Mouse (Mus musculus): ENCODE results near the gene Gm37240.

The Gm37240 gene

DNA sequence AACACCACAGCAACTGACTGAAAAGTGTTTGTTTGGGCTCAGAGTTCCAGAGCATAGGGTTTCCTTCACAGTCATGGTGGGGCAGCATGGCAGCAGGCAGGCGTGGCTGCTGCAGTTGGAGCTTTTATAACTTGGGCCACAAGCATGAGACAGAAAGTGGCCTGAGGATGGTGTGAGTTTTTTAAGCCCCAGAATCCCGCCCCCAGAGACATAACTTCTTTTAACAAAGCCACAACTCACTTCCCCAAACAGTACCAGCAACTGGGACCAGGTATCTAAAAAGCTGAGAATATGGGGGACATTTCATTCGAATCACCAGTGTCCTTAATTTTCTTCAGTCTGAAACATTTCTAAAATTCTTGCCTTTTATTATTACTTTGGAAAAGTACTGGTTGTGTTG, 1049.3 kb downstream of the Gm37240 start:
- in situ Hi-C loops (cut with MboI; ENCODE audit: unreplicated experiment in 2 of 2): no loop called here

DNA sequence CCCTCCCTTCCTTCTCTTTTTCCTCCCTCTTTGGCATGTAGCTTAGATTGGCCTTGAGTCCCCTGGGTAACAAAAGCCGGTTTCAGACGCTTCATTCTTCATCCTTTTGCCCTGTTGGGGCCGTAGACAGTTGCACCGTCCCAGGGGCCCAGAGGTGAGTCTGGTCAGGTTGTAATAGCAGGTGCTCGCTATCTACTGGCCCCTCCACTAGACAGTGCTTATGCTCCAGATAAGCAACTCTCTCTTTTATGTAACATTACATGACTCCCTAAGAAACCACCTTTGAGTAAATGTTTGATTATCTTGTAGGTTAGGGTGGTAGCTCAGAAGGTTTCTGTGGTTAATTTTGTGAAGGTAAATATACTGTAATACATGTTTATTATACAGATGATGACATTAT, 1051.3 kb downstream of the Gm37240 start:
- in situ Hi-C loops (cut with MboI; ENCODE audit: unreplicated experiment in 2 of 2): no loop called here

DNA sequence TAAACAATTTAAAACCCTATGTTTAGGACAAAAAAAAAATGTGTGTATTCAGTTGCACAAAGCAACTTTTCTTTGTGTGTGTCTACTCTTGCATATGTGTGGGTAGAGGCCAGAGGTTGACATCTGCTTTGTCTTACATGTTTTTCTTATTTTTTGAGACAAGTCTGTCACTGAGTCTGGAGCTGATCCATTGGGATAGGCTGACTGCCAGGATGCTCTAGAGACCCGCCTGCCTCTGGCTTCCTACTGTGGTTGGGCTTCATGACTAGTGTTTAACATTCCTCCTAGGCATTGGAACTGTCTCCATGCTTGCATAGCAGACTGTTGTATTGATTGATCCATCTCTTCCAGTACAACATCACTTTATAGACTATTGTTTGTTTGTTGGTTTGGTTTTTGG, 1058.0 kb downstream of the Gm37240 start:
- in situ Hi-C loops (cut with MboI; ENCODE audit: unreplicated experiment in 2 of 2): no loop called here

DNA sequence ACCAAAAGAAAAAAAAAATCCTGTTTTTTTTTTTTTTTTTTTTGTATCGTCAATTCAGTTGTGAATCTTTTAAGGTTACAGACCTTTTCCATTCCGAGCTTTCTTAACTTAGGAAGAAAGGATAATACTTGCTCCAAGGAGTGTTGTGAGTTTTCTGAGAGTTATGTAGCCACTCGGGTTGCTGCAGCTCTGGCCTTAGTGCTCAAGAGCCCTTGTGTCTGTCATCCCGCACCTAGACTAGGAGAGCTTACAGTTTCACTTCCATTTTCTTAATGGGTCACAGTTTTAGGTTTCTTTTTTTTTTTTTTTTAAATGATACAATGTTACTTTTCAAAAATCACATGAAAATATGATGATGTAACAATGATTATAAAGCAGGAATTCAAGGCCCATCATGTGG, 1059.7 kb downstream of the Gm37240 start:
- in situ Hi-C loops (cut with MboI; ENCODE audit: unreplicated experiment in 2 of 2): no loop called here

DNA sequence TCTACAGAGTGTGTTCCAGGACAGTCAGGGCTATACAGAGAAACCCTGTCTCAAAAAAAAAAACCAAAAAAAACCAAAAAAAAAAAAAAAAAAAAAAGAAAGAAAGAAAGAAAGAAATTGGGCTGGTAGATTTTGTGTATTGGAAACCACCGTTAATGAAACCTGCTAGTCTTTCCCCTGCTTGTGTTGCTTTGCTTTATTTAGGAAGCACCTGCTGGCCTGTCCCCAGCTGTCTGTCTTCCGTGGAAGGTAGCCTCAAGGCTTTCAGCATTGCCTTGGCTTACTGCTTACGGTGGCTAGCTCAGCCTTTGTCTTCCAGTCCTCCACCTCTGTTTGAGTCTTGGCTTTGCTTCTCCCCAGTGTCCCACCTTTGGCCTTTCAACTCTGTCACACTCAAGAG, 1060.4 kb downstream of the Gm37240 start:
- in situ Hi-C loops (cut with MboI; ENCODE audit: unreplicated experiment in 2 of 2): no loop called here

DNA sequence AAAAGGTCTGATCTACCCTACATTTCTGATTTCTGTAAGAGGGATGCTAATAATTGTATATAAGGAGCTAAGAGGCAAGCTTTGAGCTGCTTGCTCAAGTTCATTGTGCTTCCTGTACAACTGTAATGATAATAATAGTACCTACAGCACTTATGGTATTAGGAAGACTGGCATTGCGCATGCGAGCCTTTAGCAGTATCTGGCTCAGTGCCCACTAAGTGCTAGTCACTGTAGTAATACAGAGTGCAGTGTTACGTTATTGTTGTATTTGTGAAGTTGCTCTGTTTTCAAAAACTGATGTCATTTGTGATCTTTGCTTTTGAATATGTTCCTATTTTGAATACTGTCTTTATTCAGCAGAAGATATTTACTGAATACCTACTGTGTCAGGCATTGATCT, 1060.9 kb downstream of the Gm37240 start:
- in situ Hi-C loops (cut with MboI; ENCODE audit: unreplicated experiment in 2 of 2): no loop called here

DNA sequence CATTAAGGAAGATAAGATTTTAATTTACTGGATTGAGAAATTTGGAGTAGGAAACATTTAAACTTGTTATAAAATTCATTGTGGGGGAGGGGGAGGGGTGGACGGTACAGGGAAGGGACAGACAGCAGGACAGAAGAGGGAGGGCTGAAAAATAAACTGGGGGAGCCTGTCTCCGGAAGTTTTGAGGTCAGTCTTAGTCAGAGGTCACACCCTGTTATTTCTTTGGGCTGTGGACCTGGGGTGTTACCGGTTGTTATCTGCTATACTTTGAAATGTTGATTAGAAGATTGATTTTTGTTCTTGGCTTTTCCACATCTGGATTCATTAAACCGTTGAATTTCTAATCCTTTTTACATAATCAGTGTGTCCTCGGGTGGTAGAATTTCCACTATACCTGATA, 1061.3 kb downstream of the Gm37240 start:
- in situ Hi-C loops (cut with MboI; ENCODE audit: unreplicated experiment in 2 of 2): no loop called here

DNA sequence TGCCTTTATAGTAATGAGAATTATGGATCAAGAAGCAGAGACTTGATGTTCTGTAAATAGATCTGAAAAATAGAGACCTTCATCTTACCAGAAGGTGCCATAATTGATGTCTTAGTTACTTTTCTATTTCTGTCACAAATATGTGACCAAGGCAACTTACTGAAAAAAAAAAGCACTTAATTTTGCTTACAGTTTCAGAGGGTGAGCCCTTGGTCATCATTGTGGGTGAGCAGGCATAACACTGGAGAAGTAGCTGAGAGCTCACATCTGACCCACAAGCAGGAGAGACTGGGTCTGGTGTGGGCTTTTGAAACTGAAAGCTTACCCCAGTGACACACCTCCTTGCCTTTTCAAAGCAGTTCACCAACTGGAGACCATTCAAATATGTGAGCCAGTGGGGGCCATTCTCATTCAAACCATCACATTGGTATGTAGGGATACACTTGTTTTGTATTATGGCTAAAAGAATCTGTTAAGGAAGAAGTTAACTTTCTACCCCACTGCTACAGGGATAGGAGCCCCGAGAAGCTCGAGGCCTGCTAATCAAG, 1066.6 kb downstream of the Gm37240 start:
- in situ Hi-C loops (cut with MboI; ENCODE audit: unreplicated experiment in 2 of 2): no loop called here

DNA sequence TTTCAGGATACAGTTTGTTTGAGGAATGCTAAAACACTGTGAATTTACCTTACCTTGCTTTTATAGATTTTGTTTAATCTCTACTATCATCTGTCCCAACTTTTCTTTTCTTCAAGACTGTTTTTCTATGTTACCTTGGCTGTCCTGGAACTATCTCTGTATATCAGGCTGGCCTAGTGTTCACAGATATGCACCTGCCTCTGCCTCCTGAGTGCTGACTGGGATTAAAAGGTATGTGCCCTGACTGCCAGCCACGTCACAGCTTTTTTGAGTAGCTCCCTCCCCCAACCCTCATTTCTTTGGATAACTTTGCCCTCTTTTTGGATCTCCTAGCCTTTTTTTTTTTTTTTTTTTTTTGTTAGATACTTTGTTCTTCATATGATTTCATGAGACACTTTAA, 1070.4 kb downstream of the Gm37240 start:
- in situ Hi-C loops (cut with MboI; ENCODE audit: unreplicated experiment in 2 of 2): no loop called here

DNA sequence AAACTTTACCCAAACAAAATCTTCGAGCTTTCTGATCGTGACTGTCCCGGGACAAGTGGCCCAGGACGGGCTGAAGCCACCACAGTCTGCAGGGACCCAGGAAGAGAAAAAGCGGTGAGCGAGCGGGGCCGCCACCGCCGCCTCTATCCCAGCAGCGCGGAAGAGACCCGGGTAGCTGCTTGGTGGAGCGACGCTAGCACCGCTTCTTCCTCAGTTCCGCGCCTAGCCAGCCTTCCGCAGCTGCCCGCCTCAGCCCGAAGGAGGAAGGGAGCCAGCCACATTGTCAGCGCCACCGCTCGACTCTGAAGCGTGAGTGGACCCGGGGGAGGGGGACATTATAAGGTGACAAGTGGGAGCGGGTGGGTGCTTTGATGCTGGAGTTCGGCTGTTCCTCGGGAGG, 1071.9 kb downstream of the Gm37240 start:
- in situ Hi-C loops (cut with MboI; ENCODE audit: unreplicated experiment in 2 of 2): no loop called here

DNA sequence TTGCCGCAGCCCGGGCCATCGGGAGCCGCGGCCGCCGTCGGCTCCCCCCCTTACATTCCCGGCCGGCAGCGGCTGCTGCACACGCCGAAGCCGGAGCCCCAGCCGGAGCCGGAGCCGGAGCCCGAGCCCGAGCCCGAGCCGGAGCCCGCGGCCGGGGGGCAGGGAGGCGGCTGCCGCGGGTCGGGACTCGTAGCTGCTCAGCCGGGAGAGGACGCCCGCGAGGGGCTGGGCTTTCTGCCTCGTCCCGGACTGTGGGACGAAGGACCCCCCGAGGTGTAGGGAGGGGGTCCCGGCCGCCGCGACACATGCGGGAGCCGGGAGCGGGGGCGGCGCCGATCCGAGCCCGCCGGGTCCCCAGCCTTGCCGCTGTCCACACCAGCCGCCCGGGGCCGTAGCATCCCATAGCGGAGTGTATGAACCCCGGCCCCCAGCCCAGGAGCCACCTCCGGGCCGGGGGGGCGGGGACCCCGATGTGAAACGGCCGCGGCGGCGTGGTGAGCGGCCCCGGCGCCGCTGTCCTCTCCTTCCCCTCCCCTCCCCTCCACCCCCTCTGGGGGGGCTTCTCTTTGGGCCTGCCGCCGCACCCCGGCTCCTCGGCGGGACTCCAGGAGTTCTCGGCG, 1072.4 kb downstream of the Gm37240 start, which contains the start of gene Fbxw7:
Gene Fbxw7 (plus strand): TSS at position 507 of the 620 bp plus-strand sequence.
- in situ Hi-C loops (cut with MboI; ENCODE audit: unreplicated experiment in 2 of 2): no loop called here

DNA sequence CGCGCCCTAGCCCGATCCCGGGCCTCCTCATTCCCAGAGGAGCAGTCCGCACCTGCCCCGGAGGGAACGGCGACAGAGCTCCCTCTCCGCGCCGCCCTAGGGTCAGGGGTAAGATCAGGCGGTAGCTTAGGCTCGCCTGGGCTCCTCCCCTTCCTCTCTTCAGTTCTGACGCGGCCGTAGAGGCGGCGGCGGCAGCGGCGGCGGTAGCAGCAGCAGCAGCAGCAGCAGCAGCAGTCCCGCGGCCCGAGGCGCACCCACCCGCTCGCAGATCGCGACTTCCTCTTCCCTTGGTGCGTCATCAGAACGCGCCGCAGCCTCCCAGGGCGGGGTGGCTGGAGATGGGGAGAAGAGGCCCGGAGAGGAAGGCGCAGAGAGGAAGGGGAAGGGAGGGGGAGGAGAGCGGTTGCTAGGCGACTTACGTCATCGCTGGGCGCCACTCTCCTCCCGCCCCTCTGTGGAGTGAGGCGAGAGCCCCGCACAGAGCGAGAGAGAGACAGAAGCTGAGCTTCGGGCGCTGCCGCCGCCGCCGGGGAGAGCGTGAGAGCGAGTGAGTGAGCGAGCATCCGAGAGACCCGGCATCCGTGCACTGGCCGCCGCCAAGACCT, 1073.1 kb downstream of the Gm37240 start:
- in situ Hi-C loops (cut with MboI; ENCODE audit: unreplicated experiment in 2 of 2): no loop called here

DNA sequence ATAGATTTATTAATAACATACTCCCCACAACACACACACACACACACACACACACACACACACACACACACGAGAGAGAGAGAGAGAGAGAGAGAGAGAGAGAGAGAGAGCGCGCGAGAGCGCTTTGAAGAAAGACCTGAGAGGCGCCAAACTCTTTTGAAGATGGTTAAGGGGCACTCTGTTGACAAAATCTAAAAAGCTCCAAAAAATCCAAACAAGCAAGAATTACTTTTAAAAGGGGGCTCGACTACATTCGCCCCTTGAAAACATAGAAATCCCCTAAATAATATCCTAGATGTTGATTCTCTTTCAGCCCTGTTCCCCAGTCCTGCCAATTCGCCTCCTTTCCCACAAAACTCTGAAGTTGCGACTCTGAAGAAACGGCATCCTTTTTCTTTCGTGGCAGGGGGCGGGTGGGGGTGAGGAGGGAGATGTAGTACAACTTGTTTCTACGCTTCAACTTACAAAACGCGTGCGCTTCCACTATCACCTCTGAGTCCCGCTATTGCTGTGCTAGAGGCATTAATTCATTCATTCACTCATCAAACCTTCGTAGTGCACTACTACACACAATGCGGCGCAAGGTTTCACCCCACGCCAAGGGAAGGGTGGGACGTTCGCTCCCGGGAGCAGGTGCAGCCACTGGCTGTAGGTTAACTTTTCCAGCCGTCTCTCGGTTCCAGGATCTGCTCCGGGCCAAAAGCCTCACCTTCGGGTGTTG, 1073.7 kb downstream of the Gm37240 start:
- in situ Hi-C loops (cut with MboI; ENCODE audit: unreplicated experiment in 2 of 2): no loop called here

DNA sequence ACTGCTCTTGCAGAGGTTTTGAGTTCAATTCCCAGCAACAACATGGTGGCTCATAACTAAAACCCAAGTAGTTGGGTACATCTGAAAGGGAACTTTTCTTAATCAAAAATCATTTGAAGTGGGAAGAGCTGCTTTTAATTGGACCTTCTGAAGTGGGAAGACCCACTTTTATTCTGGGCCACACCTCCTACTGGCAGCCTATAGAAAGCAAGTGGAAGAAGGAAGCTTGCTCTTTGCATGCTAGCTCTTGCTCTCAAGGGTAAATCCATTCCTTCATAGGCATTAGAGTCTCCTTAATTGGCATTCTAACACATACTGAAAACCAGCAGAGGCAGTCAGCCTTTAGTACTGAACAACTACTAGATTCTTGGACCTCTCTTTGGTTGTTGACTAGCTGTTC, 1076.5 kb downstream of the Gm37240 start:
- in situ Hi-C loops (cut with MboI; ENCODE audit: unreplicated experiment in 2 of 2): no loop called here

DNA sequence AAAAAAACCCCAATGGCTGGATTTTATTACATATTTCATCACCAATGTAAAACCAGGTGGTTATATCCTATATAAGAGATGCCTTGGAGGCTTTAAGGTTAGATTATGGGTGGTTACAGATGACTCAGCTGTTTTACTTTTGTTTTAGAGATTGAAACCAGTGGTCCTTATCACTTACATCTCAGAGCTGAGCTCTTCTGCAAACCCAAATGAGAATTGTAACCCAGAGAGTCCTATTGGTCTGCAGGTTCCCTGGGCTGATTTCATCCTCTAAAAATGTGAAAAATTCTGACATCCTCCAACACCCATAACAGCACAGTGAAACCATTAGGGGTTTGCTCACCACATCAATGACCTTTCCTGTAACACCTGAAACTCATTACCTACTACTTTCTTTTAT, 1078.4 kb downstream of the Gm37240 start:
- in situ Hi-C loops (cut with MboI; ENCODE audit: unreplicated experiment in 2 of 2): no loop called here

DNA sequence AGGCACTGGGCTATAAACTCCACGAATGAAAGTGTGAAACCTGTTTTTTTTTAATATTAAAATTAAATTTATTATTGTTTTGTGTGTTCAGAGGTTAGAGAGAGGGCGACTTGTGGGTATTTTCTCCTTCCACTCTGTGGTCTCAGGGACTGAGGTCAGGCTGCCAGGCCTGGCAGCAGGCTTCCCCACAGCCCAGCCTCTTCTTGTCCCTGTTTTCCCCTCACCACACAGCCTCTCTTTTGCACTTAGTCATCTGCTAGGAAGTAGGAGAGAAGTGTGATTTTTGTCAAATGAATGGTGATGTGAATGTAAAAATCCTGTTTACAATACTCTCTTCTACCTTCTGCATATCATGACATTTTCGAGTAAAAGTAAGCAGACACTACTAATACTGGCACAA, 1079.5 kb downstream of the Gm37240 start:
- in situ Hi-C loops (cut with MboI; ENCODE audit: unreplicated experiment in 2 of 2): no loop called here

DNA sequence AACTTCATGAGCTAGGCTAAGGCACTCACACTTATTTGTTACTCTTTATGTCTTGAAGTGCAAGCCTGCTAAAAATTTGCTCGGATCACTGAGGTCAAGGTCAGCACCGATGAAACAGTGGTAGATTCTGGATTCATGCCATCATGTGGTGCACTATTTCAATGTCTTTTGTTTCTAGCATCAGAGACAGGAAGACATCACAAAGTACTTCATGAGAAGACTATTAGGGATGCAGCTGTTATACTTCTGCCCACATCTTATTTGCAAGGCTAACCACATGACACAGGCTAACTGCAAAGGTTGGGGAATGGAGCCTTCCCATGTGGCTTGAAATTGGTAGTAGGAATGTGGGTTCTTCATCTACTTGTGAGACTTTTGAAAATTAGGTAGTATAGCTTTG, 1081.1 kb downstream of the Gm37240 start:
- in situ Hi-C loops (cut with MboI; ENCODE audit: unreplicated experiment in 2 of 2): no loop called here

DNA sequence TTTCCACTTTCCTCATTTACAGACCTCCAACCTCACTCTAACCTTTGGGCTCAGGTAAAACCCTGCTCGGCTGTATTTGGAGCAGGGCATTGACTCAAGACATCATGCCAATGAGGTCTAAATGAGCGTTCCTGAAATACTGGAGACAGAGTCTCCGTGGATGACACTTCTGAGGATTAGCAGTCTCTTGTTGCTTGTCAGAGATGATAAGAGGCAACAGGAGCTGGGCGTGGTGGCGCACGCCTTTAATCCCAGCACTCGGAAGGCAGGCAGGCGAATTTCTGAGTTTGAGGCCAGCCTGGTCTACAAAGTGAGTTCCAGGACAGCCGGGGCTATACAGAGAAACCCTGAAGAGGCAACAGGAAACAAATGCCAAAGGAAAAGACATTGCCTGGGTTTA, 1083.3 kb downstream of the Gm37240 start:
- in situ Hi-C loops (cut with MboI; ENCODE audit: unreplicated experiment in 2 of 2): loop anchor here in 1 of 2 experiments (5.0 kb wide), 1 partner anchor 43 kb away; no protein-coding TSS in a partner anchor

DNA sequence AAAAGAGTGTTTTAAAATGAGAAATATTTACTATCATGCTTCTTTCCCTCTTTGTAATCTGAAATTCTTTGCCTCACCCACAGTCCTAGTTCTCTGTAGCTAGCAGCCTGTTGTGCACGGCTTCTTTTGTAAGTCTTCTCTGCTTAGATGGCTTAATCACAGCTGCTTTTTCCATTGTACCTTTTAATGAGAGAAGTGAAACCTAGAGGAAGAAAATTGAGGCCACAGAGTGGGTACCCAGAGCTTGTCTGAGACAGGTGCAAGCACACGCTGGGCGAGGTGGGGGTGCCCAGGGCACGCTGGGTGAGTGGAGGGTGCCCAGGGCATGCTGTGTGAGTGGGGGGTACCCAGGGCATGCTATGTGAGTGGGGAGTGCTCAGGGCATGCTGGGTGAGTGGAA, 1099.4 kb downstream of the Gm37240 start:
- in situ Hi-C loops (cut with MboI; ENCODE audit: unreplicated experiment in 2 of 2): no loop called here

DNA sequence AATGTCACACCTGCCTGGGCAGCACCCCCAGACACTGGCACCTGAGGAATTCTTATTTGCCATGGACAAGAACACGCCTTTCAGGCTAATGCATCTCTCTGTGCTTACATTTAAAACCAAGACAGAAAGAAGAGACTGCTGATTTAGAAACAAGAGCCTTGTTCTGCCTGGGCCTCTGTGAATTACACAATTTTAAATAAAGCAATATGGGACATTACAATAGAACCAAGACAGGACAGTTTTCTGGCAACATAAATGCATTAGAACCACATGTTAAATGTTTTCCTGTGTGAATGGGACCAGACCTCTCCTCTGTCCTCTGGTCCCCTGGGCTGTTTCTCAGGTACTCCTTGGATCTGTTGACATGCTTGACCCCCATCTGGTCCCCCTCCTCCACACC, 1111.2 kb downstream of the Gm37240 start:
- in situ Hi-C loops (cut with MboI; ENCODE audit: unreplicated experiment in 2 of 2): no loop called here

DNA sequence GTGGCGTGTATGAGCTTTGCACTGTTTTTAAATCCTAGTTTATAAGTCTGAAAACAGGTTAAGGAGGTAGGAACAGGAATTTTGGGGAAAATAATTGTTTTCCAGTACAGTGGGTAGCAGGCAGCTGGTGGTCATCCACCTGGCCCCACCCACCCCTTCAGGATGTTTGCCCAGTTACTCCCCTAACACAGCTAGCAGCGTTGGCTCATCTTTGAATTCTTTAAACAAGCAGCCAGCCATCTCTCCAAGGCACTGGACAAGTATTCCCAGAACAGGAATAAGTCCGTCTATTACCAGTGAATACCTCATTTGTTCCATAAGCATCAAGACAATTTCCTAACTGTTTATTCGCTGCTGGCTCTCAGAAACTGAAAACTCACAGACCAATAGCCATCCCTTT, 1111.7 kb downstream of the Gm37240 start:
- in situ Hi-C loops (cut with MboI; ENCODE audit: unreplicated experiment in 2 of 2): no loop called here

DNA sequence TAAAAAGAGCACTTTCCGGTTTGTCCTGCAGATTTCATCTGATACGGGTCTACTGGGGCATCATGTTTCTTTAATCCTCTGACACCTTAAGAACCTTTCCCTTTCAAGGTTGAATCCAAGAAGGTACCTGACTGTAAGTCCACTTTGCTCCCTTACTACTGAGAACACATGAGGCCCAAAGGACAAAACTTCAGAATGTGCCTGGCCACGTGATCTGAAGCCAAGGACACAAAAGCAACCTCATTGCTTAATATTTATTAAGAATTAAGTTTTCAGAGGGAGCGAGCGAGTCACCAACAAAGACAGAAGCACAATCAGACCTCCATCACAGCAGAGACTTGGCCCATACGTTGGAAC, 1112.3 kb downstream of the Gm37240 start:
- in situ Hi-C loops (cut with MboI; ENCODE audit: unreplicated experiment in 2 of 2): no loop called here
